ENCODE assay signal across 19 mouse cellular contexts in genomic region chr3:98090129-98090528, GRCm38 (mm10).
DNase-seq lines count a peak whose midpoint lies in the region; ATAC-seq lines count a peak whose summit lies in the region.
"Had no signal": no experiment of that assay in that cellular context is flagged by ENCODE, and none has a peak within 500 bp of the region (broad histone marks: within the 10 kb centered on the region; RNA-seq: fewer than 3 reads in every experiment).

No protein-coding gene starts in this region.

- no peak for DNase-seq in neural tube, embryonic 10.5 days (ENCODE audit: extremely low spot score, low spot score)
- DNase-seq in limb, embryonic 10.5 days (ENCODE audit: low spot score), result peak; percentile 23
- DNase-seq in embryo, embryonic 10 days (ENCODE audit: low spot score), result no peak
- no peak for DNase-seq in right cerebral cortex, adult 18-20 months
- DNase-seq: adrenal gland, postnatal 25 days; kidney, adult 18-20 months; liver, embryonic 13.5 days; right cerebral cortex, postnatal 25 days; thymus, adult 2 months had no signal

- H3K36me3 ChIP-seq in hindbrain, embryonic 16.5 days (ENCODE audit: control insufficient read depth, insufficient read depth, low read length), result no peaks in the 10 kb centered on the region
- H3K36me3 ChIP-seq in hindbrain, embryonic 12.5 days, result no peaks in the 10 kb centered on the region
- H3K36me3 ChIP-seq in neural tube, embryonic 13.5 days, result no peaks in the 10 kb centered on the region
- peaks cover 52% of the 10 kb centered on the region for H3K36me3 ChIP-seq in limb, embryonic 10.5 days
- no peaks in the 10 kb centered on the region for H3K36me3 ChIP-seq in stomach, embryonic 16.5 days (ENCODE audit: control insufficient read depth, insufficient read depth, low read length)
- H3K36me3 ChIP-seq: midbrain, embryonic 15.5 days had no signal

- no peak overlapping the region for H3K4me2 ChIP-seq in hindbrain, embryonic 16.5 days (ENCODE audit: low read length)
- H3K4me2 ChIP-seq in hindbrain, embryonic 12.5 days (replicated peaks), result no peak overlapping the region
- H3K4me2 ChIP-seq in neural tube, embryonic 13.5 days, result no peak overlapping the region
- H3K4me2 ChIP-seq in stomach, embryonic 16.5 days (ENCODE audit: low read depth, low read length), result no peak overlapping the region
- H3K4me2 ChIP-seq: forebrain, embryonic 13.5 days; heart, embryonic 12.5 days; liver, embryonic 13.5 days; midbrain, embryonic 15.5 days had no signal

- H3K9ac ChIP-seq in hindbrain, embryonic 16.5 days (ENCODE audit: low read depth, low read length), result no peak overlapping the region
- no peak overlapping the region for H3K9ac ChIP-seq in hindbrain, embryonic 12.5 days
- H3K9ac ChIP-seq in neural tube, embryonic 13.5 days, result no peak overlapping the region
- no peak overlapping the region for H3K9ac ChIP-seq in stomach, embryonic 16.5 days (ENCODE audit: low read length)
- H3K9ac ChIP-seq: forebrain, embryonic 13.5 days; heart, embryonic 12.5 days; liver, embryonic 13.5 days; midbrain, embryonic 15.5 days had no signal

- H3K4me1 ChIP-seq in hindbrain, embryonic 16.5 days (ENCODE audit: control insufficient read depth, insufficient read depth, low read depth, low read length), result peaks cover 8% of the 10 kb centered on the region
- H3K4me1 ChIP-seq in hindbrain, embryonic 12.5 days, result peaks cover 33% of the 10 kb centered on the region
- peaks cover 54% of the 10 kb centered on the region for H3K4me1 ChIP-seq in neural tube, embryonic 13.5 days (replicated peaks)
- peaks cover 62% of the 10 kb centered on the region for H3K4me1 ChIP-seq in limb, embryonic 10.5 days
- peaks cover 41% of the 10 kb centered on the region for H3K4me1 ChIP-seq in stomach, embryonic 16.5 days (ENCODE audit: control insufficient read depth, insufficient read depth, low read length)

- ATAC-seq in hindbrain, embryonic 16.5 days, result no peak; the same call in 1 of the 2 replicates
- no peak for ATAC-seq in hindbrain, embryonic 12.5 days (ENCODE audit: low FRiP score)
- no peak for ATAC-seq in neural tube, embryonic 13.5 days (ENCODE audit: low read depth)
- ATAC-seq in stomach, embryonic 16.5 days (ENCODE audit: insufficient read depth, low FRiP score), result no peak; the same call in 1 of the 2 replicates
- ATAC-seq: activated CD4-positive, CD25-positive, alpha-beta regulatory T cell, adult 4 months; midbrain, embryonic 15.5 days; Patski had no signal

- H3K27me3 ChIP-seq in hindbrain, embryonic 16.5 days (replicated peaks; ENCODE audit: control insufficient read depth, insufficient read depth, low read length), result no peaks in the 10 kb centered on the region
- no peaks in the 10 kb centered on the region for H3K27me3 ChIP-seq in hindbrain, embryonic 12.5 days
- no peaks in the 10 kb centered on the region for H3K27me3 ChIP-seq in neural tube, embryonic 13.5 days
- no peaks in the 10 kb centered on the region for H3K27me3 ChIP-seq in limb, embryonic 10.5 days (ENCODE audit: low read depth, poor library complexity, severe bottlenecking)
- no peaks in the 10 kb centered on the region for H3K27me3 ChIP-seq in stomach, embryonic 16.5 days (ENCODE audit: control insufficient read depth, insufficient read depth, low read length)
- H3K27me3 ChIP-seq: forebrain, embryonic 13.5 days; heart, embryonic 12.5 days; liver, embryonic 13.5 days; megakaryocyte, embryonic 14.5 days; midbrain, embryonic 15.5 days; Patski had no signal

- no peak overlapping the region for H3K4me3 ChIP-seq in hindbrain, embryonic 16.5 days (ENCODE audit: low read length)
- no peak overlapping the region for H3K4me3 ChIP-seq in hindbrain, embryonic 12.5 days
- no peak overlapping the region for H3K4me3 ChIP-seq in neural tube, embryonic 13.5 days
- no peak overlapping the region for H3K4me3 ChIP-seq in limb, embryonic 10.5 days
- H3K4me3 ChIP-seq in stomach, embryonic 16.5 days (replicated peaks; ENCODE audit: low read length), result no peak overlapping the region
- H3K4me3 ChIP-seq: forebrain, embryonic 13.5 days; heart, embryonic 12.5 days; liver, embryonic 13.5 days; megakaryocyte, embryonic 14.5 days; midbrain, embryonic 15.5 days had no signal

- H3K9me3 ChIP-seq in hindbrain, embryonic 16.5 days (ENCODE audit: control insufficient read depth, low read length), result no peaks in the 10 kb centered on the region
- no peaks in the 10 kb centered on the region for H3K9me3 ChIP-seq in hindbrain, embryonic 12.5 days (replicated peaks)
- H3K9me3 ChIP-seq in neural tube, embryonic 13.5 days, result no peaks in the 10 kb centered on the region
- no peaks in the 10 kb centered on the region for H3K9me3 ChIP-seq in limb, embryonic 10.5 days (replicated peaks)
- no peaks in the 10 kb centered on the region for H3K9me3 ChIP-seq in stomach, embryonic 16.5 days (replicated peaks; ENCODE audit: control insufficient read depth, low read length)
- H3K9me3 ChIP-seq: forebrain, embryonic 13.5 days; heart, embryonic 12.5 days; liver, embryonic 13.5 days; megakaryocyte, embryonic 14.5 days; midbrain, embryonic 15.5 days had no signal

- WGBS in hindbrain, embryonic 16.5 days, result 67% methylated on average over 8 of the region's 8 CpGs
- 77% methylated on average over 8 of the region's 8 CpGs for WGBS in hindbrain, embryonic 12.5 days
- WGBS in neural tube, embryonic 13.5 days, result 77% methylated on average over 8 of the region's 8 CpGs
- 94% methylated on average over 8 of the region's 8 CpGs for WGBS in limb, embryonic 10.5 days
- WGBS in stomach, embryonic 16.5 days, result 57% methylated on average over 8 of the region's 8 CpGs

- peak overlapping the region; percentile 65; the same call in 1 of the 2 replicates for H3K27ac ChIP-seq in hindbrain, embryonic 16.5 days (ENCODE audit: low read depth, low read length)
- no peak overlapping the region for H3K27ac ChIP-seq in hindbrain, embryonic 12.5 days
- 0 out of 2 replicates have a peak overlapping the region, but pooled peaks have one; percentile 33 for H3K27ac ChIP-seq in neural tube, embryonic 13.5 days (replicated peaks)
- H3K27ac ChIP-seq in limb, embryonic 10.5 days, result 0 out of 2 replicates have a peak overlapping the region, but pooled peaks have one; percentile 27
- H3K27ac ChIP-seq in stomach, embryonic 16.5 days (ENCODE audit: low read length), result peak overlapping the region; percentile 43; the same call in 1 of the 2 replicates
- H3K27ac ChIP-seq: forebrain, embryonic 13.5 days; liver, embryonic 13.5 days; midbrain, embryonic 15.5 days had no signal
